Mouse (Mus musculus) right cerebral cortex, postnatal 14 days (tissue): Measurements from ENCODE around the gene Ebf3.

Source experiments
- DNase-seq: peaks from one replicate; pipeline ENCODE4 v3.0.0; 2022

Ebf3 gene

GRCm38 (mm10) chr7:137197118-137198030 lies 116.9 kb downstream of the Ebf3 start:
- DNase-seq: no peak

GRCm38 (mm10) chr7:137196536-137196935 lies 117.7 kb downstream of the Ebf3 start:
- no peak for DNase-seq

- no peak for DNase-seq
These were observed 121.4 kb downstream of the Ebf3 start for GRCm38 (mm10) chr7:137192776-137193278.

GRCm38 (mm10) chr7:137191889-137192288 lies 122.4 kb downstream of the Ebf3 start:
- no peak for DNase-seq

- DNase-seq: no peak
These were observed 142.0 kb downstream of the Ebf3 start for GRCm38 (mm10) chr7:137172278-137172677.

- DNase-seq: no peak
These were observed 155.2 kb downstream of the Ebf3 start for GRCm38 (mm10) chr7:137159086-137159485.

GRCm38 (mm10) chr7:137154623-137155022 lies 159.6 kb downstream of the Ebf3 start:
- no peak for DNase-seq

- no peak for DNase-seq
These were observed 162.4 kb downstream of the Ebf3 start for GRCm38 (mm10) chr7:137151854-137152253.

GRCm38 (mm10) chr7:137147101-137147500 lies 167.1 kb downstream of the Ebf3 start:
- no peak for DNase-seq
